ENCODE assay signal across 8 mouse cellular contexts in genomic region chr3:146220776-146221486, GRCm38 (mm10). TPM values are rescaled to one million over a fixed set of nuclear protein-coding genes. Genes with fewer than 3 reads are reported as not detected.
DNase-seq lines count a peak whose midpoint lies in the region; ATAC-seq lines count a peak whose summit lies in the region.

Lpar3 (plus strand) TSS chr3:146220963.

- peak; percentile 82 for ATAC-seq in forebrain, embryonic 13.5 days
- ATAC-seq in lung, embryonic 16.5 days (ENCODE audit: low read depth), result peak; percentile 89

- H3K9me3 ChIP-seq in forebrain, embryonic 13.5 days (replicated peaks), result no peaks in the 10 kb centered on the region
- no peaks in the 10 kb centered on the region for H3K9me3 ChIP-seq in lung, embryonic 16.5 days (ENCODE audit: control insufficient read depth, low read length)

- H3K4me1 ChIP-seq in forebrain, embryonic 13.5 days, result peaks cover 12% of the 10 kb centered on the region
- peaks cover 4% of the 10 kb centered on the region for H3K4me1 ChIP-seq in lung, embryonic 16.5 days (replicated peaks; ENCODE audit: control insufficient read depth, insufficient read depth, low read length)

- H3K9ac ChIP-seq in forebrain, embryonic 13.5 days, result peak within 1 kb of the TSS; percentile 35
- peak within 1 kb of the TSS; percentile 42 for H3K9ac ChIP-seq in lung, embryonic 16.5 days (ENCODE audit: low read length)

- DNase-seq in left cerebral cortex, adult 18-20 months (ENCODE audit: low spot score in 2 of 2), result peak; percentile 13 to 21
- no peak for DNase-seq in left cerebral cortex, adult 11 months (ENCODE audit: low spot score)
- peak; percentile 82 to 83 for DNase-seq in heart, postnatal 10 days
- DNase-seq in kidney, postnatal 25 days, result peak; percentile 88 to 93
- DNase-seq in ovary, postnatal 36 days (ENCODE audit: low spot score), result peak; percentile 78
- DNase-seq in thymus, postnatal 4 days, result peak; percentile 65

- peak within 1 kb of the TSS; percentile 76 for H3K4me2 ChIP-seq in forebrain, embryonic 13.5 days
- H3K4me2 ChIP-seq in lung, embryonic 16.5 days (ENCODE audit: low read depth, low read length), result peak within 1 kb of the TSS; percentile 75

- peaks cover 49% of the 10 kb centered on the region for H3K27me3 ChIP-seq in forebrain, embryonic 13.5 days
- H3K27me3 ChIP-seq in lung, embryonic 16.5 days (ENCODE audit: control insufficient read depth, insufficient read depth, low read depth, low read length), result peaks cover 23% of the 10 kb centered on the region

- no peaks in the 10 kb centered on the region for H3K36me3 ChIP-seq in forebrain, embryonic 13.5 days (ENCODE audit: poor library complexity, severe bottlenecking)
- no peaks in the 10 kb centered on the region for H3K36me3 ChIP-seq in lung, embryonic 16.5 days (ENCODE audit: control insufficient read depth, insufficient read depth, low read length)

- peak within 1 kb of the TSS; percentile 45 for H3K4me3 ChIP-seq in forebrain, embryonic 13.5 days
- H3K4me3 ChIP-seq in lung, embryonic 16.5 days (ENCODE audit: low read length), result peak within 1 kb of the TSS; percentile 46

- no peak within 1 kb of the TSS for H3K27ac ChIP-seq in forebrain, embryonic 13.5 days
- H3K27ac ChIP-seq in lung, embryonic 16.5 days (ENCODE audit: low read length), result no peak within 1 kb of the TSS

- WGBS in forebrain, embryonic 13.5 days, result under 1% methylated on average over 73 of the region's 73 CpGs
- WGBS in lung, embryonic 16.5 days, result 2% methylated on average over 72 of the region's 73 CpGs

- intact Hi-C loops in heart, postnatal 10 days (cut with DNase I), result no loop called here

RNA-seq across cellular contexts. Expression of gene Lpar3, which starts in this region (rescaled TPM):
- total RNA-seq in left cerebral cortex, adult 18-20 months (2021), result under 1 TPM; 0.28 to 0.40 TPM
- 0.06 and 0.28 TPM in 2 replicates for polyA plus RNA-seq in forebrain, embryonic 13.5 days (2015; fragmentation: Nextera tagmentation; extraction: Ambion mirVana)
- 1 to 10 TPM; 3.0 TPM for total RNA-seq in heart, postnatal 10 days (2021)
- 2.0 and 2.5 TPM in 2 replicates for polyA plus RNA-seq in lung, embryonic 16.5 days (2015; fragmentation: Nextera tagmentation; extraction: Ambion mirVana)

Comparison
In these comparisons a context has a peak if more than half of its experiments do, and no peak if none do; other contexts are left out.
1. Peak in DNase-seq in left cerebral cortex, adult 18-20 months; RNA of the gene not detected or under 1 TPM.
2. Peak in ATAC-seq, H3K4me3 ChIP-seq, H3K9ac ChIP-seq and H3K4me2 ChIP-seq in forebrain, embryonic 13.5 days; RNA of the gene not detected or under 1 TPM.